Mouse (Mus musculus) limb, embryonic 13.5 days (tissue): Measurements from ENCODE around the gene Fnbp1l. TPM values are rescaled to one million over a fixed set of nuclear protein-coding genes. Genes with fewer than 3 reads are reported as not detected.

Source experiments
- ATAC-seq: fragments of 200-750 bp; cut with Nextera tagmentation; 2 replicates; pipeline ENCODE4 v1.8.0; 2017; ENCODE audit warnings: low read depth, moderate number of reproducible peaks, moderate TSS enrichment; ENCODE audit not compliant: low FRiP score
- H3K27ac ChIP-seq: fragments of 300-500 bp; sonication (generic); 2 replicates; pipeline ENCODE4 v1.5.1; 2015; ENCODE audit warnings: inconsistent platforms, mild to moderate bottlenecking, moderate library complexity
- H3K27me3 ChIP-seq: fragments of 300-500 bp; sonication (generic); 2 replicates; pipeline ENCODE4 v1.6.1; 2015; ENCODE audit warnings: mild to moderate bottlenecking, inconsistent platforms
- H3K36me3 ChIP-seq: fragments of 300-500 bp; sonication (generic); 2 replicates; pipeline ENCODE4 v1.6.1; 2015; ENCODE audit warnings: inconsistent platforms, mild to moderate bottlenecking, moderate library complexity
- H3K4me1 ChIP-seq: fragments of 300-500 bp; sonication (generic); 2 replicates; pipeline ENCODE4 v1.6.1; 2015; ENCODE audit warnings: inconsistent platforms
- H3K4me2 ChIP-seq: fragments of 300-500 bp; sonication (generic); replicated peaks from 2 replicates; pipeline ENCODE4 v1.6.1; 2015; ENCODE audit warnings: inconsistent platforms, mild to moderate bottlenecking, moderate library complexity
- H3K4me3 ChIP-seq: fragments of 300-500 bp; sonication (generic); 2 replicates; pipeline ENCODE4 v1.5.1; 2015; ENCODE audit warnings: moderate library complexity, mild to moderate bottlenecking, inconsistent platforms
- H3K9ac ChIP-seq: fragments of 300-500 bp; sonication (generic); 2 replicates; pipeline ENCODE4 v1.6.1; 2015; ENCODE audit warnings: mild to moderate bottlenecking, inconsistent platforms
- H3K9me3 ChIP-seq: fragments of 300-500 bp; sonication (generic); 2 replicates; pipeline ENCODE4 v1.6.1; 2016; ENCODE audit warnings: inconsistent platforms
- WGBS: fragments of 180-500 bp; shearing (Covaris S2); methylation state at CpG from one replicate; pipeline ENCODE4 v1.1.7; 2015; 5-methylcytosine and 5-hydroxymethylcytosine counted together
- microRNA-seq: library from miRNA; unstranded; fragments of <30 nt; microRNA quantifications from one replicate; pipeline ENCODE4, GENCODE M21; 2016
- polyA plus RNA-seq: library from polyadenylated mRNA; unstranded; fragments of >200 nt; fragmentation: Nextera tagmentation; extraction: Ambion mirVana; gene quantifications from 2 replicates; pipeline ENCODE4 v1.2.1, GENCODE M21; 2015

The Fnbp1l gene
- polyA plus RNA-seq, 1 experiment from 2014 or later = 77.8 TPM

DNA sequence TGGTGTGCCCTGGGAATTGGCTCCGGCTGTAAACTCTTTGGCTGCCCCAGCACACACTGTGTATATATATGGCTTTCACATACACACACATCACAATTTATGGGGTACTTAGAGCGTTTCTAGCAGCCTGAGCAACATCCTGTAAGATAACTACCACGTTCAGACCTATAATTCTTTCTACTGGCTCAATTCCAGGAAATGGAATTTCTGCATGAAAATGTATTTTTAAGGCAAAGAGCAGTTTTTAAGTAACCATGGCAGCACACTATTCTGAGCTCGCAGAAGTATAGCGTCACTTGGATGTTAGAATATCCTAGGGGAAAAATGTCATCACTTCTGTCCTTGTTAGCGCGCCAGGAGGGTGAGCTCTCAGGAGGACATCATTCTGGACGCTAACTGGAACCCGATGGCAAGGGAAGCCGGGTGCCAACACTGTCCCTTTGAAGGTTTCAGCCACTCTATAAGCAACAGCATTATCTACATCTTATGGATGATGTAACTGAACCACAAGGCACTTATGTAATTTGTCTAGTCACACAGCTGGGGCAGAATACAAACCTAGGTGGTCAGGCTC is 113.1 kb downstream of the Fnbp1l start:
- H3K4me3 ChIP-seq = no peak overlapping the region
- no peaks in the 10 kb centered on the region for H3K9me3 ChIP-seq
- no peak overlapping the region; the same call in 1 of the 2 replicates for H3K27ac ChIP-seq
- ATAC-seq = peak; percentile 48; the same call in 1 of the 2 replicates
- WGBS = 39% methylated on average over 10 of the region's 10 CpGs
- 0 out of 2 replicates have a peak, but pooled peaks cover 4% of the 10 kb centered on the region for H3K27me3 ChIP-seq
- H3K9ac ChIP-seq = no peak overlapping the region
- H3K36me3 ChIP-seq = no peaks in the 10 kb centered on the region
- peaks cover 60% of the 10 kb centered on the region for H3K4me1 ChIP-seq
- H3K4me2 ChIP-seq = no peak overlapping the region

DNA sequence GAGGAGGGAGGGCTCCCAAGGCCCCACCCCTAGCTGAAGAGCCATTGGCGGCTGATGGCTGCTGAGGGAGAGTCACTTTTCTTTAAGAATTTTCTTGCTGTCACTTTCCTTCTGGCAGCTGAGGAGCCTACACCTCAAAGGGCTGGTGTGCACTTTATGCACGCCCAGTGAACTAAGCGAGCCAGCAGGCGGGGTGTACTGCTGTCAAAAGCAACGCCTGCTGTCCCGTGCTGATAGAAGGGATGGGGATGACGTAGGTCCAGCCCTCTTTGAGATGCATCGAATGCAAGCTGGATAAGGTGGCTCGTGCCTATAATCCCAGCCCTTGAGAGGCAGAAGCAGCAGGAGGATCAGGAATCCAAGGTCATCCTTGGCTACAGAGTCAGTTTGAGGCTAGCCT is 118.6 kb downstream of the Fnbp1l start:
- Histone ChIP-seq H3K4me1 (peaks cover 40% of the 10 kb centered on the region), H3K27me3 (0 out of 2 replicates have a peak, but pooled peaks cover 4% of the 10 kb centered on the region), H3K36me3 (no peaks in the 10 kb centered on the region), H3K9ac (no peak overlapping the region), H3K4me2 (no peak overlapping the region), H3K27ac (no peak overlapping the region), H3K4me3 (no peak overlapping the region), H3K9me3 (no peaks in the 10 kb centered on the region)
- 85% methylated on average over 9 of the region's 9 CpGs for WGBS
- ATAC-seq = no peak

DNA sequence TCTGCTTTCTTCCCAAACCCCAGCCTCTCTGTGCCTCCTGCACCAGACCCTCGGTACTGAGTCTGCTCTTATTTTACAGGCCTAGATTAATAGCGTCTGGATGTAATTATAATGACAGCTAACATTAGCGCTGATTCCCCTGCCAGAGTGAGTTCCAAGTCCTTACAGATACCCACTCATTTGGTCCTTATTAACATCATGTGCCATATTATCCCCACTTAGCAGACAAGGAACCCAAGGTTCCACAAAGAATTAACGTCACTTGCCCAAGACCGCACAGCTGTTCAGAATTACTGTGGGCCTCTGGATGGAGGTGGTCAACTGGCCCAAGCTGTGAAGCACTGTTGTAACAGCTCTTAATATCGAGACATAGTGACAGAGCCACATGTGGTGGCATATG is 119.9 kb downstream of the Fnbp1l start:
- no peak overlapping the region for H3K4me3 ChIP-seq
- H3K27me3 ChIP-seq = 0 out of 2 replicates have a peak, but pooled peaks cover 4% of the 10 kb centered on the region
- 10% methylated on average over 6 of the region's 6 CpGs for WGBS
- H3K4me1 ChIP-seq = peaks cover 36% of the 10 kb centered on the region
- 0 out of 2 replicates have a peak overlapping the region, but pooled peaks have one; percentile 40 for H3K27ac ChIP-seq
- no peaks in the 10 kb centered on the region for H3K36me3 ChIP-seq
- H3K9ac ChIP-seq = no peak overlapping the region
- H3K4me2 ChIP-seq = no peak overlapping the region
- no peaks in the 10 kb centered on the region for H3K9me3 ChIP-seq
- 0 out of 2 replicates have a peak, but pooled peaks have one; percentile 42 for ATAC-seq

DNA sequence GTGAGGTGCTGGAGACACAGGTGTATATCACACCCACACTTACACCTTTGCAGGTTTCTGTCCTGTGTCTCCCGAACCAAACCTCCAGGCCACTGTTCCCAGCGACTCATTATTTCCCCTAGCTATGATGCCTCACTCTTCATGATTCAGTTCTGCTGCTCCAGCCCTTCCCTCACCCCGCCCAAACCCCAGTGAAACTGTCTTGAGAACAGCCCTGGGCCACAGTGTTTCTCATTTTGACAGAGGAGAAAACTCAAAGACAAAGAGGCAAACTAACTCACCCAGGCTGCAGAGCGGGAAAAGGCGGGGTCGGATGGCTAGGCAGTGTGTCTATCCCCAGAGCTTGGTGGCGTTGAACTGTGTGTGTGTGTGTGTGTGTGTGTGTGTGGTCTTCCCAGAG is 121.0 kb downstream of the Fnbp1l start:
- H3K9ac ChIP-seq = no peak overlapping the region
- H3K4me3 ChIP-seq = no peak overlapping the region
- peaks cover 43% of the 10 kb centered on the region for H3K4me1 ChIP-seq
- peaks cover 4% of the 10 kb centered on the region; the same call in 1 of the 2 replicates for H3K27me3 ChIP-seq
- H3K27ac ChIP-seq = no peak overlapping the region
- no peaks in the 10 kb centered on the region for H3K36me3 ChIP-seq
- ATAC-seq = no peak
- no peak overlapping the region for H3K4me2 ChIP-seq
- WGBS = 84% methylated on average over 7 of the region's 7 CpGs
- H3K9me3 ChIP-seq = no peaks in the 10 kb centered on the region

DNA sequence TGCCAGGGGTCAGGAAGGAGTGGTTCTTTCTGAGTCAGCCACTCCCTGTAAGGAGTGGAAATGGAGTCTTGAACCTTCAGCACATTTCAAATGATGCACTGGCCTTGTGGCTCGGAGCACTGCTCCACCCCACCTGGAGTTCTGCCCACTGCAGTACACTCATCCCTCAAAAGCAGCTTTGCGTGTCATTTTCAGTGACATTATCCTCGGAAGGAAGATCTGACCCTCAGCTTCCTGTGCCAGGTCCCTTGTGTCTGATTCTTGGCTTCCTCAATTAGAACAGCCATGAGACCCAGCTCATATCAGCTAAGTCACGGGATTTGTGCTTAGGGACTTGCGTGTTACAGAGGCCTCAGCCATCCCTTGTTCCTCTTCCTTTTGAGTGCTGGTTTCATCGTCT is 121.6 kb downstream of the Fnbp1l start:
- ATAC-seq = no peak
- peaks cover 50% of the 10 kb centered on the region for H3K4me1 ChIP-seq
- H3K9me3 ChIP-seq = no peaks in the 10 kb centered on the region
- no peaks in the 10 kb centered on the region for H3K36me3 ChIP-seq
- 90% methylated on average over 6 of the region's 6 CpGs for WGBS
- H3K4me2 ChIP-seq = no peak overlapping the region
- no peak overlapping the region for H3K9ac ChIP-seq
- peaks cover 3% of the 10 kb centered on the region; the same call in 1 of the 2 replicates for H3K27me3 ChIP-seq
- H3K4me3 ChIP-seq = no peak overlapping the region
- H3K27ac ChIP-seq = no peak overlapping the region

DNA sequence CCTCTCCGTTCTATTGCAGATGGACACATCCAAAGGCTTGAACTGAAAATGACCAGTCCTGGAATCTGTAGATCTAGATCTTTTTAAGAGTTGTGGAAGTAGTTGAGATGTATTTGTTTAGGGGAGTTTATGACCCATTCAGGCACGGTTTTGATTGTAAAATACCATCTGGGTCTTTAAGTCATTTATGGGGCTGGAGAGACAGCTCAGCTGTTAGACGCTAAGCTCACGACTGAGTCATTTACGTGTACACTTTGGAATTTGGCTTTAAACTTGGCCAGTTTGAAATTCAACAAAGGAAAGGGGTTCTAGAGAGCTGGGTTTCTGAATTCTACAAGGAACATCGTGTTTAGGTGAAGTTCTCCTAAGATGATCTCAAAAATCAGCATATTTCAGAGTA is 124.8 kb downstream of the Fnbp1l start:
- peak; percentile 60; the same call in 1 of the 2 replicates for ATAC-seq
- no peaks in the 10 kb centered on the region for H3K36me3 ChIP-seq
- H3K9ac ChIP-seq = no peak overlapping the region
- no peak overlapping the region for H3K4me2 ChIP-seq
- no peaks in the 10 kb centered on the region for H3K9me3 ChIP-seq
- H3K4me1 ChIP-seq = peaks cover 52% of the 10 kb centered on the region
- no peak overlapping the region for H3K4me3 ChIP-seq
- no peak overlapping the region for H3K27ac ChIP-seq
- no peaks in the 10 kb centered on the region; the same call in none of the 2 replicates for H3K27me3 ChIP-seq
- WGBS = 27% methylated on average over 6 of the region's 6 CpGs

DNA sequence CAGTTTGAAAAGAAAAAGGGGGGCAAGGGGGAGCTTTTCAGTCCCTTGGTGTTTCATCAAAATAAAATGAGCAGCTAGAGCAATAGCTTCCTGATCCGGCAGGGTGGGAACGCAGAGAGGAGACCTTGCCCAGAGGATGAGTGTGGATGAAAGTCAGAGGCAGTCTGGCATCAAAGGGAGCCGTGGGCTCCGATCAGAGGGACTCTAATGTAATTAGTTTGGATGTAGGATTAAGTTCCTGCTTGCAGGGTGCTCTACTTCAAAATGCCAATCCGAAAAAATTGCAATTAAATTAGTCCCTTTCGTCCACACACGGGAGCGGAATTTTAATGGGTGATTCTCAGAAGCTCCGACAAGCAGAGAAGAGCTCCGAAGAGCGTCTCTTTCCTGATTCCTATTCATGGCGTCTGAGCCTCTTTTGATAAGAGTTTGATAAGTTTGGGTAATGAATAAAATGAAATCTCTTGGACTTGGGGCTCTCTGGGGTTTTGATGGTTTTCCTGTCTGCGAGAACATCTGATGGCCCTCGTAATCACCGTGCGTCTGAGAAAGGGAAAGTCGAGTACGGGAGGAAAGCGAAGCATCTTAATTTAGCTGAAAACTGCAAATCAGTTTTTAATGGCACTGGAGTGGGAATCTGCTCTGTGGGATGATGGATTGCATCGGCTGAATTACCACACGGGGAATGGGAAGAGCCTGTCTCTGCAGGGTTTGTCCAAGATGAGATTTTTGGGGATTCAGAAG is 126.5 kb downstream of the Fnbp1l start:
- H3K4me3 ChIP-seq = 0 out of 2 replicates have a peak overlapping the region, but pooled peaks have one; percentile 0
- 45% methylated on average over 21 of the region's 21 CpGs for WGBS
- ATAC-seq = no peak
- H3K27me3 ChIP-seq = no peaks in the 10 kb centered on the region; the same call in none of the 2 replicates
- no peak overlapping the region for H3K9ac ChIP-seq
- H3K4me2 ChIP-seq = peak overlapping the region; percentile 41
- no peak overlapping the region for H3K27ac ChIP-seq
- H3K9me3 ChIP-seq = no peaks in the 10 kb centered on the region
- peaks cover 45% of the 10 kb centered on the region for H3K4me1 ChIP-seq
- H3K36me3 ChIP-seq = no peaks in the 10 kb centered on the region

DNA sequence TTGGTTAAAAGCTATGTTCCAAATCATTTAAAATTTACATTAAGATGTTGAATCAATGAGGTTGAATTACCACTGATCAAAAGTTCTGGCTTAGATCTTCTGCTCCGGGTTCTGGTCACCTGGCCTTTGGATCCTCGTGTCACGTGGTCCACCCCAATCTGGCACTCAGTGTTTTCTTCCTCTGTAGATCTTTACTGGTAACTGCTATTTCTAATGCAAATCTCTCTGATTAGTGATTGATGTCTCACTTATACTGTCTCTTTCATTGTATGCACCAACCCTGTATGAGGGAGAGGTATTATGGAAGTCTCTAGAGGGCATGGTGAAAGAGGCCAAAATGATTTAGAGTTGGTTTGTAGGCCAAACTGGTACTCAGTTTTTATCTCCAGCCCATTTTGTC is 127.5 kb downstream of the Fnbp1l start:
- Histone ChIP-seq H3K27me3 (no peaks in the 10 kb centered on the region; the same call in none of the 2 replicates), H3K36me3 (no peaks in the 10 kb centered on the region), H3K4me3 (no peak overlapping the region), H3K4me1 (peaks cover 44% of the 10 kb centered on the region), H3K4me2 (no peak overlapping the region), H3K27ac (no peak overlapping the region), H3K9me3 (no peaks in the 10 kb centered on the region), H3K9ac (no peak overlapping the region)
- no peak for ATAC-seq
- 93% methylated on average over 3 of the region's 3 CpGs for WGBS

DNA sequence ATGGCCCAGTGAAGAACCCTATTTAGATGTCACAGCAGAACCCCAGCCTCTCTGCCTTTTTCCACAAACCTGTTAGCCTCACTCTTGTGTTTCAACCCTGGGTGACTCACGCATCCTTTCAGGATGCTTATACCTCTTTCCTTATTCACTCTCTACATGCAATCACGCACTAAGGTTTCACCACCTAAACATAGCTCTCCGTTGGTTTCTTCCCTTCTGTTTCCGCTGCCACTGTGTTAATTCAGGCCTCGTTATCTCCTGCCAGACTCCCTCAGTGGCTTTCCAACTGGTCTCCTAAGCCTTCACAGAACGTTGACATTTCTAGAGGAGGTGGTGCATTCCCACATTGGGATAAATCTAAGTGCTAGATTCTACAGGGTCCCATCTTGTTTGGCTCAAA is 128.9 kb downstream of the Fnbp1l start:
- ATAC-seq = no peak
- no peaks in the 10 kb centered on the region for H3K9me3 ChIP-seq
- WGBS = 68% methylated on average over 6 of the region's 6 CpGs

More for the DNA sequence above, 128.9 kb downstream of the Fnbp1l start:
- no peaks in the 10 kb centered on the region; the same call in none of the 2 replicates for H3K27me3 ChIP-seq
- H3K27ac ChIP-seq = no peak overlapping the region
- no peaks in the 10 kb centered on the region for H3K36me3 ChIP-seq
- H3K4me2 ChIP-seq = no peak overlapping the region
- H3K9ac ChIP-seq = no peak overlapping the region
- H3K4me3 ChIP-seq = no peak overlapping the region
- peaks cover 44% of the 10 kb centered on the region for H3K4me1 ChIP-seq

Small RNA genes lying within 50 kb of the gene (microRNA-seq; reads per million reads assigned to microRNA genes)
- not detected for gene Mir7657

Other genes with a start within 250 kb of the Fnbp1l start
- 3.3 and 3.7 TPM in 2 replicates for gene Pde5a, start 109.2 kb upstream of the Fnbp1l start, polyA plus RNA-seq